Mouse (Mus musculus) retina, adult 2 months (tissue): ENCODE measurements around the gene Ppp2ca.
A peak's percentile ranks its signal among the peaks of the same experiment; 100 is the strongest.
"Not testable (repeated sequence)": the region's sequence is repeated elsewhere in the genome, so short reads cannot be mapped to it uniquely, and the experiment has no call there.

Source experiments
- DNase-seq: peaks from one replicate; pipeline ENCODE4 v3.0.0-alpha.2; 2012; ENCODE audit warnings: low read depth, low spot score

Ppp2ca gene

GRCm38 (mm10) chr11:52094568-52094967 is 3.9 kb upstream of the Ppp2ca start:
- DNase-seq, result no peak

- DNase-seq, result no peak
Observed at GRCm38 (mm10) chr11:52097016-52097415, 1.5 kb upstream of the Ppp2ca start.

GRCm38 (mm10) chr11:52097596-52097995 is 885 bp upstream of the Ppp2ca start:
- no peak for DNase-seq

- peak; percentile 22 for DNase-seq
Observed at GRCm38 (mm10) chr11:52099031-52099761, 715 bp downstream of the Ppp2ca start.

GRCm38 (mm10) chr11:52099771-52100219 is 1.3 kb downstream of the Ppp2ca start:
- DNase-seq, result no peak

GRCm38 (mm10) chr11:52102977-52103376 is 4.5 kb downstream of the Ppp2ca start:
- DNase-seq, result no peak

- no peak for DNase-seq
Observed at GRCm38 (mm10) chr11:52105503-52105902, 7.0 kb downstream of the Ppp2ca start.

- no peak for DNase-seq
Observed at GRCm38 (mm10) chr11:52106037-52106436, 7.6 kb downstream of the Ppp2ca start.

- no peak for DNase-seq
Observed at GRCm38 (mm10) chr11:52106438-52106837, 8.0 kb downstream of the Ppp2ca start.

- DNase-seq, result no peak
Observed at GRCm38 (mm10) chr11:52108796-52109195, 10.3 kb downstream of the Ppp2ca start.

GRCm38 (mm10) chr11:52109421-52109820 is 10.9 kb downstream of the Ppp2ca start:
- DNase-seq, result no peak

- DNase-seq, result no peak
Observed at GRCm38 (mm10) chr11:52115479-52115878, 17.0 kb downstream of the Ppp2ca start.

GRCm38 (mm10) chr11:52116117-52116516 is 17.6 kb downstream of the Ppp2ca start:
- DNase-seq, result not testable (repeated sequence)

- DNase-seq, result no peak
Observed at GRCm38 (mm10) chr11:52117156-52117555, 18.7 kb downstream of the Ppp2ca start.

GRCm38 (mm10) chr11:52120415-52120814 is 21.9 kb downstream of the Ppp2ca start:
- not testable (repeated sequence) for DNase-seq

GRCm38 (mm10) chr11:52122045-52122444 is 23.6 kb downstream of the Ppp2ca start:
- DNase-seq, result no peak

GRCm38 (mm10) chr11:52124468-52124867 is 26.0 kb downstream of the Ppp2ca start:
- DNase-seq, result no peak

- no peak for DNase-seq
Observed at GRCm38 (mm10) chr11:52127169-52127568, 28.7 kb downstream of the Ppp2ca start.

GRCm38 (mm10) chr11:52127760-52128159 is 29.3 kb downstream of the Ppp2ca start:
- no peak for DNase-seq

GRCm38 (mm10) chr11:52128316-52129061 is 30.0 kb downstream of the Ppp2ca start:
- DNase-seq, result no peak

GRCm38 (mm10) chr11:52129171-52129570 is 30.7 kb downstream of the Ppp2ca start:
- no peak for DNase-seq

- DNase-seq, result peak; percentile 23
Observed at GRCm38 (mm10) chr11:52129621-52130450, 31.4 kb downstream of the Ppp2ca start.
